Mouse (Mus musculus) large intestine, adult 2 months (tissue): ENCODE measurements around the gene Myh9. TPM values are rescaled to one million over a fixed set of nuclear protein-coding genes. Genes with fewer than 3 reads are reported as not detected.
A peak's percentile ranks its signal among the peaks of the same experiment; 100 is the strongest.

Experiments
- DNase-seq: peaks from one replicate; pipeline ENCODE4 v3.0.0-alpha.2; 2012; ENCODE audit warnings: low read depth, low spot score
- WGBS: fragments of 180-500 bp; shearing (Covaris S2); methylation state at CpG from one replicate; pipeline ENCODE4 v1.1.7; 2018; 5-methylcytosine and 5-hydroxymethylcytosine counted together
- polyA plus RNA-seq: library from polyadenylated mRNA; depleted of rRNA; stranded (reverse); fragments of >200 nt; gene quantifications from 2 replicates; pipeline ENCODE4 v1.2.3, GENCODE M21; 2012

The Myh9 gene
- polyA plus RNA-seq, 1 experiment: 49.7 TPM

DNA sequence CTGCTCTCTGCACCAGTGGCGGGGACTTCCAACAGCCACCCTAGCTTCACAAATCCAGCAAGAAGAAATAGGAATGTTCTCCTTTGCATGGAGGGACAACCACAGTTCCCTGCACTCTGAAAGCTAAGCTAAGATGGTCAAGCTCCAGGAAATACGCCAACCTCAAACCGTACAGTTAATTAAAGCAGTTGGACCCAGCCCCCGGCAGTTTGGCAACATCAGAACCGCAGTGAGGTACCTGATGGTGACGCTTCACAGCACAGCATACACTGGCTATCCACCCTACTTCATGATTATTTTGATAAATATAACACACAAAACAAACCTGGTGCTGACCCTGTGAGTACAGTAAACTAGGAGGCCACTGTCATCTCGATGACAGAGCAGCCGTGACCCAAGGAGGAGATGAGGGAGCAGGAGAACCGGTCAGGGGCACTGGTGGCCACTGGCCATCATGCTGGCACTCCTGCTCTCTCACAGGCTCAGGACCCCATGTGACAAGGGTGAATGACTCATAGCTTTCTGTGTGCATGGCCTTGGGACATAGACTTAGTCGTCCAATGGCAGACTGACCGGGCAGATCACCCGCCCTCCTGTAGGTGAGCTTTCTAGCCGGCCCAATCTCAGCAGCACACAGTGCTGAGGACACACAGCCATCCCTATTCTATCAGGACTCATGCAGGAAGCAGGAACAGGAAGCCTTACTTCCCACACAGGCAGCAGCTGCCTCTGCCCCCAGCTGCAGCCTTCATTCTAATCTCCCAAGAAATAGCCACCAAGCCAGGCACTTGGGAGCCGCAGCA, 44.2 kb downstream of the Myh9 start:
- no peak for DNase-seq
- WGBS: 50% methylated on average over 14 of the region's 14 CpGs

DNA sequence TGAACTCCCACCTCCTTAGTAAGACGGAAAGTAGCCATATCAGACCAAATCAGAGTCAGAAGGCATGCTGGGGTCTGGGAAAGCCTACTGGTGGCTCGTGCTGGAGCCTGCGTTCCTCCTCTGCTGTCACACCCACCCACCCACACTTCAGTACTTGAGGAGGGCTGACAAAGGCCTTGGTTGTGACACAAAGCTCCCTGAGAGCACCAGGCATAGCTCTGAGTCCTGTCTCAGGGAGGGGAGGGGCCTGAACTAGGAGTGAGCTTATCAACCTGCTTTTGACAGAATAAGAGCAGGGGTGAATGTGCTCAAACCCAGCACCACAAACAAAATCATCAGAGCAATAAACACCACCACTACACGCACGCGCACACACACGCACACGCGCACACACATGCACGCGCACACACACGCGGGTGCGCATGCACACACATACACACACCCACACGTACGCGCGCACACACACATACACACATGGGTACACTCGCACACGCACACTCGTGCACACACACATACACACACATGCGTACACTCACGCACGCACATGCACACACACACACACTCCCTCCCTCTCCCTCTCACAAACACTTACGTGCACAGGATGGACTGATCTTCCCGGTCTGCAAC, 45.5 kb downstream of the Myh9 start:
- no peak for DNase-seq
- WGBS: 92% methylated on average over 26 of the region's 26 CpGs

DNA sequence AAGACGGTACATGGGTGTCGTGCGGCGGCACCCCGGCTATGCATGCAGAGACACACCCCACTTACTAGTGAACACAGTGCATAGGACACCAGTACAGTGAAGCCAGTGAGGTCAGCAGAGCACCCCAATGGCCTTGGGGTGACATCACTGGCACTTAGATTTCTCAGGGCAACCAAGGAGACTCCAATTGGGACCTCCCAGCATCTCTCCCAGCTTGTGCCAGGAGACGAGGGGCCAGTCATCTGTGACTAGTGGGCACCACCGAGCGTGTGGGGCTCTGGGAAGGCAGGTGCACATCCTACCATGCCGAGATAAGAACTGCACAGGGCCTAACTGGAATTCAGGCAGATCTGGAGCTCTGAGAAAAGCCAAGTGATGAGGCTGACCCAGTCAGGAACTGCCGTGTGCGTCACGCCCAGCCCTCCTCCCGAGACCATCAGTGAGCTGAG, 47.0 kb downstream of the Myh9 start:
- no peak for DNase-seq
- WGBS: 53% methylated on average over 13 of the region's 13 CpGs

- DNase-seq: no peak
- WGBS: 67% methylated on average over 13 of the region's 13 CpGs
Observed at GRCm38 (mm10) chr15:77794138-77794907, 47.7 kb downstream of the Myh9 start.

- DNase-seq: no peak
- 33% methylated on average over 7 of the region's 7 CpGs for WGBS
Observed at GRCm38 (mm10) chr15:77793554-77793953, 48.4 kb downstream of the Myh9 start.

GRCm38 (mm10) chr15:77793094-77793493, 48.9 kb downstream of the Myh9 start:
- 27% methylated on average over 4 of the region's 4 CpGs for WGBS
- no peak for DNase-seq

GRCm38 (mm10) chr15:77792056-77792455, 49.9 kb downstream of the Myh9 start:
- WGBS: 75% methylated on average over 9 of the region's 9 CpGs
- no peak for DNase-seq

- 92% methylated on average over 21 of the region's 21 CpGs for WGBS
- no peak for DNase-seq
Observed at GRCm38 (mm10) chr15:77790656-77791405, 51.1 kb downstream of the Myh9 start.

DNA sequence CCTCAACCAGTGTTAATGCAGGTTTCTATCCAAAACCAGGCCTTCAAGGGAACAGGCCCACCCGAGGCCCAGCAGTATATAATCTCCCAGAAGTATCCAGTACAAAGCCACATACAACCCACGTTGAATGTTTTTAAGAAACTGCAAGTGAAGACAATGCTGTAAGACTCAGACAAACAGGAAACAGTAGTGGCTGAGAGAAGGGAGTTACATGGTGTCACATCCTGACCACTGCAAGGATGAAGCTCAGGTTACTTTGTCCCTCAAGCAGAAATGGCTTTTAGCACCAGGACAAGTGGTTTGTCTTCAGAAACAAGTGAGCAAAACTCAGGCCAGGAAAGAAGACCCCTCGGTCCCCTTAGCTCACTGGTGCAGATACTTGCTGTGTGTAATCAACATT, 52.8 kb downstream of the Myh9 start:
- 72% methylated on average over 3 of the region's 3 CpGs for WGBS
- DNase-seq: no peak

- no peak for DNase-seq
- WGBS: 55% methylated on average over 6 of the region's 6 CpGs
Observed at GRCm38 (mm10) chr15:77788356-77788755, 53.6 kb downstream of the Myh9 start.

DNA sequence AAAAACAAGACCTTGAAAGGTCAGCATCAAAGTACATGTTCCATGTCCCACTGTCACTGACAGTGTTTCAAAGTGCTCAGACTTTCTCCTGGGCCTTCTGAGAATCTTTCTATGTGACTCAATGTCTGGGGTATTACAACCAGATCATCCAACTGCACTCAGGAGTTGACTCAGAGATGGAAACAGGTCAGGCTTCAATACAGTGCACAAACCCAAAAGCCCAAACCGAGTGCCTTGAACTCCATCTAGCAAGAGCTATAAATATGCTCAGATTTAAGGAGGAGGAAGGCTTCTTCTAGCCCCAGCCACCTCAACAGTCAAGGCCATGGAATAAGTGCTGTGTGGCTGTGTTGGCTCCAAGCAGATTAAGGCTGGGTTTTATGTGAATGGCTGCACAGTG, 56.2 kb downstream of the Myh9 start:
- DNase-seq: no peak
- WGBS: 42% methylated on average over 1 of the region's 1 CpGs

- DNase-seq: no peak
- WGBS: 34% methylated on average over 22 of the region's 22 CpGs
Observed at GRCm38 (mm10) chr15:77784039-77784824, 57.7 kb downstream of the Myh9 start.

DNA sequence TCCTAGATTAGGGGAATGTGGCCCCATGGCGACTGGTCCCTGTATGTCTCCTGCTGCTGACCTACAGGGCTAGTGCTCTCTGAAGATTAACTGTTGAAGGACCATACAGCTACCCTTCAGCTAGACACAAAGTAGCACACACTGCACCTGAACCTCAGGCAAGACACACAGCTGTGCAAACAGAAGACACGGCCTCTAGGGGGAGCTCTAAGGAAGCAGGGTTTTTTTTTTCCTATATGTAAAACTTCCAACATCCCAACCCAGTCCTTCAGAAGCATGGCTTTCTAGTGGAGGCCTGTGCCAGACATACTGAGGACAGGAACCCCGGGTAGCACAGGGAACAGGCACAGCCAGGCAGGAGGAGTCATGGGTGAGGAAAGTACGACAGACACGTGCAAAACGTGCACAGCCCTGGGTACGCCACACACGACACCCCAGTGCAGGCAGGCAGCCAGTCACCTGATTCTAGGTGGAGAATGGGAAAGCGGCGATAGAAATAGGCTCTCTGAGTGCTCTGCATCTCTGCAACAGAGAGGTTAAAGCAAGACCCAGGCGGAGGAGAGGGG, 59.4 kb downstream of the Myh9 start:
- WGBS: 71% methylated on average over 11 of the region's 11 CpGs
- peak; percentile 45 for DNase-seq

DNA sequence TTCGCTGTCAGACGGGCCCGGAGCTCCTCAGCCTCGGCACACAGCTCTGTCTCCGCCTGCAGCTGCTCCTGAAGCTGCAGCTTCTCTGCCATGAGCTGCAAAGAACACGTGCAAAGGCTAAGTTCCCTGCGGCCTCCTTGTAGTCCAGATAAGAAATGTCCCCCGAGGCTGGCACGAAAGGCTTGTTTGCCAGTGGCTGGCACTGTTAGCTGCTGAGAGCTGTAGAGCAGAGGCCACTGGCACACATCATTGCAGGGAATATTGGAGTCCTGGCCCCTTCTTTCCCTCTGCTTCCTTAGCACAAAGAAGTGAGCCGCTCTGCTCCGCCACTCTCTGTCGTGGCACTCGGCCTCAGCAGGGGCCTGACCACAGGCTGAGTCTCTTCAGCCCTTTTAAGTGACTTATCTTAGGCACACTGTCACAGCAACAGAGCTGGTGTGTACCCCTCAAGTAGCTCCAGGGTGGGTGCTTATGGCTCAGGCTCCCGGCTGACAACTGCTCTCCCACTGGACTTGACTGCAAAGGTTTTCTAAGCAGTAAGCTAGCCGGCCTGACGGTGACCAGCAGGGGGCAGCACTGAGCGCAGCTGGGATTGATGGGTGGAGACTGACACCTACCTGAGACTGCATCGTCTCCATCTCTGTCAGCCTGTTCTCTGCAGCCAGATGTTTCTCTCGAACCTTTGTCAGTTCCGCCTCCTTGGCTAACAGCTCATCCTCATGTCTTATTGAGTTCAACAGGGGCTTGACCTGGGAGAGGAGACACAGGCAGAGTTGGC, 66.6 kb downstream of the Myh9 start:
- 67% methylated on average over 20 of the region's 20 CpGs for WGBS
- no peak for DNase-seq

- 93% methylated on average over 10 of the region's 10 CpGs for WGBS
- no peak for DNase-seq
Observed at GRCm38 (mm10) chr15:77774303-77774702, 67.7 kb downstream of the Myh9 start.

- 79% methylated on average over 19 of the region's 19 CpGs for WGBS
Observed at GRCm38 (mm10) chr15:77773099-77773915, 68.7 kb downstream of the Myh9 start.

DNA sequence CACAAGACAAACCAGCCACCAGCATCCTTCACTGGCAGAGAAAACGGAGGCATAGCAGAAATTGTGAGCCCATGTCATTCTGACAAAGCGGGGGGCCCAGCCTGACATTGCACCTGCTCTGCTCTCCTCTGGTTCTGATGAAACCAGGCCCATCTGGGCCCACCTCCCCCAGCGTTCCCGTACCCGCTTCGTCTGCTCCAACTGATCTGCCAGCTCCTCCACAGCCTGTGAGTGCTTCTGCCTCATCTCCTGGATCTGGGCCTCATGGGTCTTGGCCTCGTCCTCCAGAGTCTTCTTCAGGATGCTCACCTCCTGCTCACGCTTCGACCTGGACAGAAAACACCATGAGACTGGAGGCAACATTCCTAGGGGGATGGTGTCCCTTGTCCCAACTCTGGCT, 71.0 kb downstream of the Myh9 start:
- DNase-seq: no peak
- 93% methylated on average over 9 of the region's 9 CpGs for WGBS

More at GRCm38 (mm10) chr15:77773099-77773915, 68.7 kb downstream of the Myh9 start:
- DNase-seq: no peak
